Mouse (Mus musculus) testis, adult 2 months (tissue): Measurements from ENCODE around the gene Ube2e1.

ENCODE experiments used
- CTCF ChIP-seq: fragments of 200-500 bp; IDR thresholded peaks from 2 replicates; pipeline ENCODE4 v1.5.1; 2012; ENCODE audit warnings: low read depth, mild to moderate bottlenecking, inconsistent platforms, low read length, moderate library complexity; ENCODE audit not compliant: control insufficient read depth, insufficient read depth, insufficient replicate concordance
- POLR2A ChIP-seq: fragments of 200-500 bp; IDR thresholded peaks from 2 replicates; pipeline ENCODE4 v1.6.1; 2012; ENCODE audit warnings: low read depth, mild to moderate bottlenecking, inconsistent platforms, low read length, moderate library complexity; ENCODE audit not compliant: control insufficient read depth

- TF ChIP-seq POLR2A: no peak
- no peak for TF ChIP-seq CTCF
Observed at GRCm38 (mm10) chr14:18298874-18299273, 32.8 kb downstream of the Ube2e1 start.
